Mouse (Mus musculus) forebrain, embryonic 11.5 days (tissue): ENCODE measurements at regions not wholly inside any gene's neighbourhood (a gene's known extent, or its start where the extent isn't known, plus 50 kb on each side); places are given as distances from the start of the nearest gene placed in this dataset.

Experiments
- ATAC-seq: fragments of 200-750 bp; cut with Nextera tagmentation; replicated peaks from 2 replicates; pipeline ENCODE4 v1.8.0; 2017; ENCODE audit warnings: moderate TSS enrichment; ENCODE audit not compliant: low FRiP score
- DNase-seq: peaks from one replicate; pipeline ENCODE4 v3.0.0-alpha.2; 2017; ENCODE audit warnings: low spot score
- H3K27ac ChIP-seq: fragments of 300-500 bp; sonication (generic); 2 replicates; pipeline ENCODE4 v1.5.1; 2014; ENCODE audit warnings: low read depth, low read length
- H3K27me3 ChIP-seq: fragments of 300-500 bp; sonication (generic); 2 replicates; pipeline ENCODE4 v1.6.1; 2014; ENCODE audit warnings: mild to moderate bottlenecking, low read length, mixed read lengths; ENCODE audit not compliant: control insufficient read depth, insufficient read depth
- H3K36me3 ChIP-seq: fragments of 300-500 bp; sonication (generic); 2 replicates; pipeline ENCODE4 v1.6.1; 2014; ENCODE audit warnings: mild to moderate bottlenecking, low read length, moderate library complexity, mixed read lengths; ENCODE audit not compliant: control insufficient read depth, insufficient read depth
- H3K4me1 ChIP-seq: fragments of 300-500 bp; sonication (generic); replicated peaks from 2 replicates; pipeline ENCODE4 v1.6.1; 2014; ENCODE audit warnings: low read length, mixed read lengths; ENCODE audit not compliant: control insufficient read depth, insufficient read depth
- H3K4me2 ChIP-seq: fragments of 300-500 bp; sonication (generic); 2 replicates; pipeline ENCODE4 v1.6.1; 2014; ENCODE audit warnings: low read depth, mild to moderate bottlenecking, low read length, moderate library complexity, mixed read lengths; ENCODE audit not compliant: severe bottlenecking
- H3K4me3 ChIP-seq: fragments of 300-500 bp; sonication (generic); 2 replicates; pipeline ENCODE4 v1.5.1; 2014; ENCODE audit warnings: low read depth, low read length
- H3K9ac ChIP-seq: fragments of 300-500 bp; sonication (generic); 2 replicates; pipeline ENCODE4 v1.6.1; 2014; ENCODE audit warnings: low read length
- H3K9me3 ChIP-seq: fragments of 300-500 bp; sonication (generic); 2 replicates; pipeline ENCODE4 v1.6.1; 2016; ENCODE audit warnings: low read length, mixed read lengths; ENCODE audit not compliant: control insufficient read depth
- WGBS: fragments of 180-500 bp; shearing (Covaris S2); extraction: QIAGEN DNeasy Blood & Tissue Kit; methylation state at CpG from one replicate; pipeline ENCODE4 v1.1.7; 2014; 5-methylcytosine and 5-hydroxymethylcytosine counted together

DNA sequence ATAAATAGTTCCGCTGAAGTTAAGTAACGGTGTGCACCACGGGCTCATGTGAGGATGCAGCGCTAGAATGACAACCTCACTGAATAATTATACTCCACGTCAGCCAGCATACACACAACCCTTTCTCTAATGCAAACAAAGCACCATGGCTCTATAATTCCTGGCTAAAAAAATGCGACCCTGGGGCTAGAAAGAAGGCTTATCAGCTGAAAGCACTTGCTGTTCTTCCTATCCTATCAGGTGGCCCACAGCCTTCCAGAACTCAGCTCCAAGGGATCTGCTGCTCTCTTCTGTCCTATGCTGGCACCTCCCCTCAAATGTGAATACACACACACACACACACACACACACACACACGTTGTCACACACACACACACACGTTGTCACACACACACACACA lies 350.9 kb downstream of the Med10 start:
- no peaks in the 10 kb centered on the region for H3K9me3 ChIP-seq
- no peak overlapping the region for H3K4me2 ChIP-seq
- WGBS: 79% methylated on average over 8 of the region's 8 CpGs
- no peaks in the 10 kb centered on the region for H3K27me3 ChIP-seq
- H3K9ac ChIP-seq: no peak overlapping the region
- H3K36me3 ChIP-seq: no peaks in the 10 kb centered on the region
- no peak for DNase-seq
- H3K4me1 ChIP-seq: no peaks in the 10 kb centered on the region; the same call in 1 of the 2 replicates
- ATAC-seq: no peak
- no peak overlapping the region for H3K27ac ChIP-seq
- H3K4me3 ChIP-seq: no peak overlapping the region

DNA sequence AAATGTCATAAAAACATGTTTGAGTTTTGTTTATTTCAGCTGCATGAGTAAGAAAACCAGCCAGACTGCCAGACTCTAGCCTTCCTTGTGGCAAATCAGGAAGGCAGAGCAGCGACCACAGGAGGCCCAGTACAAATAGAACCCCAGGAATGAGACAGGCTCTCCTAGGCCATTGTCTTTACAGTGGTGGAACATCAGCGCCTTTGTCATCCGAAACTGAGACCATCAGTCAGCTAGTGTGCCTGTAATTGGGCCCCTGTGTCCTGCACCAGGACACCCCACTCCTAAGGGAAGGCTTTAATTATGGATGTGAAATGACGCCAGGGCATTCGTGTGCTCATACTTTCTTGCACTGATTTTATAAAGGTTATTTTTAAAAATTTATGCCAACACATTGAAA lies 353.4 kb downstream of the Med10 start:
- H3K27ac ChIP-seq: no peak overlapping the region
- H3K27me3 ChIP-seq: no peaks in the 10 kb centered on the region
- H3K9ac ChIP-seq: no peak overlapping the region
- WGBS: 44% methylated on average over 5 of the region's 5 CpGs
- no peak overlapping the region for H3K4me3 ChIP-seq
- H3K4me1 ChIP-seq: no peaks in the 10 kb centered on the region
- DNase-seq: no peak
- no peaks in the 10 kb centered on the region for H3K36me3 ChIP-seq
- no peaks in the 10 kb centered on the region for H3K9me3 ChIP-seq
- ATAC-seq: no peak
- no peak overlapping the region for H3K4me2 ChIP-seq

- Histone ChIP-seq H3K27me3 (no peaks in the 10 kb centered on the region), H3K36me3 (no peaks in the 10 kb centered on the region), H3K9ac (no peak overlapping the region), H3K27ac (no peak overlapping the region), H3K4me2 (no peak overlapping the region), H3K4me1 (no peaks in the 10 kb centered on the region), H3K9me3 (no peaks in the 10 kb centered on the region), H3K4me3 (no peak overlapping the region)
- DNase-seq: no peak
- 85% methylated on average over 8 of the region's 8 CpGs for WGBS
- ATAC-seq: no peak
Measured at GRCm38 (mm10) chr13:70156975-70157588, 354.9 kb downstream of the Med10 start.

DNA sequence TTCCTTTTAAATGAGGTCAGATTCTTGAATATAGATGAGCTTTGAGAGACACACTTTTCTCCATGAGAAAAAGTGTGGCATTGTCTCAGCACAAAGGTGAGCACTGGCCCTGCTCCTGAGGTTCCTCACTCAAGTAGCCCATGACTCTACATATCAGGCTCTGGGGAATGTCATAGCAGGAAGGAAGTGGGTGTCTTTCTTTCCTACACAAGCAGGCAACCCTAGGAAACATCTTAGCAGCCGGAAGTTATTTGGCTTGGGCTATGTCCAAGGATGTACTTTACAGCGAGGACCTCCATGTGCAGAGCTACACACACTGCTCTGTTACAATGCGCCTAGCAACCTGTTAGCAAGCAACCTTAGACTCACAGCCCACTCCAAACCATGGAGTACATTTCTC lies 356.9 kb downstream of the Med10 start:
- H3K27me3 ChIP-seq: no peaks in the 10 kb centered on the region
- no peak overlapping the region for H3K9ac ChIP-seq
- H3K36me3 ChIP-seq: no peaks in the 10 kb centered on the region
- H3K4me1 ChIP-seq: no peaks in the 10 kb centered on the region
- no peak overlapping the region for H3K27ac ChIP-seq
- no peak for DNase-seq
- 90% methylated on average over 3 of the region's 3 CpGs for WGBS
- ATAC-seq: no peak
- no peak overlapping the region for H3K4me3 ChIP-seq
- H3K9me3 ChIP-seq: no peaks in the 10 kb centered on the region
- H3K4me2 ChIP-seq: no peak overlapping the region

DNA sequence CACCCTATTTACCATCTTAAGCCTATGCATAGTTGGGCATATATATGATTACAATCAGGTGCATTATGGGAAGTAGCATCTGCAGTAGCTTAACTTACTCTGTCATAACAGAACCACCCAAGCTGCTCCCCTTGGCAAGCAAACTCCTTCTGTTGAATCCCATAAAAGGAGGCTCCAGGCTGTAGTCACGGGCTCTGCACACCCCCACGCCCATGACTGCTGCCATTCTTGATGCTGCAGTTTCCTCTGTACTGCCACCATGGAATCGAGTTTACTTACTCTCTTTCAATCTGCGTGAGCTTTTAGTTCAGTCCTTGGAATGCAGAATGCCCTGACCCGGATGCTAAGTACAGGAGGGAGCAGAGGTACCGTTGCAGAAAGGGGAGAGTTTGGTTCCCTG lies 357.4 kb downstream of the Med10 start:
- H3K9me3 ChIP-seq: no peaks in the 10 kb centered on the region
- H3K4me1 ChIP-seq: no peaks in the 10 kb centered on the region
- ATAC-seq: no peak
- DNase-seq: no peak
- H3K27me3 ChIP-seq: no peaks in the 10 kb centered on the region
- 77% methylated on average over 6 of the region's 6 CpGs for whole genome bisulfite sequencing
- H3K4me2 ChIP-seq: no peak overlapping the region
- H3K36me3 ChIP-seq: no peaks in the 10 kb centered on the region
- H3K27ac ChIP-seq: no peak overlapping the region
- H3K4me3 ChIP-seq: no peak overlapping the region
- no peak overlapping the region for H3K9ac ChIP-seq

DNA sequence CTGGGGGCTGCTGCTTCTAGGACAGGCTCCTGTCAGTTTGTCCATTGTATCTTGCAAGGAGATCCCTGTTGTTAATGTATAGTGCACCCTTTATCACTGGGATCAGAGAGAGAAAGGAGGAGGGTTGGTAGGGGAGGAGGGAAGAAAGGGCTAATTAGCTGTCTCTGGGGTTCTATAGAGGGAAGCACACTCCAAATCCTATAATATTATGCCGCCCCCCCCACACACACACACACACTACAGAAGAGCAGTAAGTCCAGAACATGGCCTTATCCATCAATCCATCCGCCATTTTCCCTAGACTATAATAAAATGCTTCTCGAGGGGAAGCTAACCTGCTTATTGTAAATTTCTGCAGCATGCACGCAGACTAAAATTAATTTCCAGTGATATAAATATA lies 359.9 kb downstream of the Med10 start:
- Histone ChIP-seq H3K4me1 (no peaks in the 10 kb centered on the region), H3K27ac (no peak overlapping the region), H3K4me3 (no peak overlapping the region), H3K9me3 (no peaks in the 10 kb centered on the region), H3K9ac (no peak overlapping the region), H3K27me3 (no peaks in the 10 kb centered on the region), H3K4me2 (no peak overlapping the region), H3K36me3 (no peaks in the 10 kb centered on the region)
- WGBS: 93% methylated on average over 4 of the region's 4 CpGs
- ATAC-seq: no peak
- no peak for DNase-seq

DNA sequence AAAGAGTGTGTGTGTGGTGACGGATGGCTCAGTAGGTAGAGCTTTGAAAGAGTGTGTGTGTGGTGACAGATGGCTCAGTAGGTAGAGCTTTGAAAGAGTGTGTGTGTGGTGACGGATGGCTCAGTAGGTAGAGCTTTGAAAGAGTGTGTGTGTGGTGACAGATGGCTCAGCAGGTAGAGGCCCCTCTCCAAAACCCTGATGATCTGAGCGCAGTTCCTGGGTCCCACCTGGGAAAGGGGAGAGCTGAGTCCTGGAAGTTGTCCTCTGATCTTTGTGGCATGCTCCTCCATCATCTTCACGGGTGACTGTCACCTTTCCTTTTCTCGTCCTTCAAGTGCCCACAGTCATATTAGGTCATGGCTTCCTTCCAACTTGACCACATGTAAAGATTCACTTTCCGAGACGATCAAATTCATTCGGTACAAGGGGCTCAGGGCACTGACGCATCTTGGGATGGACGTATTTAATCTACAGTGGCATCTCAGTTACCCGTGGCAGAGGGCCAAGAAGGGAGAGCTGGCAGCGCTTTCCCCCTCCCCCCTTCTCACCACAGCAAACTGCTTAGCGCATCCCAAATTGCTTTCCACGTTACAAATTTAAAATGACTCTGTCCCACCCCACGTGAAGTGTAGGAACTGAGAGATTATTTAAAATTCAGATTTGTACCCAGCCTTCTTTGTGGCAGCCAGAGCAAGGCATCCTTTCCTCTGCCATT lies 363.5 kb downstream of the Med10 start:
- no peak for ATAC-seq
- no peaks in the 10 kb centered on the region for H3K4me1 ChIP-seq
- no peak overlapping the region for H3K9ac ChIP-seq
- H3K27me3 ChIP-seq: no peaks in the 10 kb centered on the region
- no peaks in the 10 kb centered on the region for H3K36me3 ChIP-seq
- no peaks in the 10 kb centered on the region for H3K9me3 ChIP-seq
- WGBS: 87% methylated on average over 15 of the region's 15 CpGs
- no peak overlapping the region for H3K27ac ChIP-seq
- no peak for DNase-seq
- H3K4me3 ChIP-seq: no peak overlapping the region
- H3K4me2 ChIP-seq: no peak overlapping the region

DNA sequence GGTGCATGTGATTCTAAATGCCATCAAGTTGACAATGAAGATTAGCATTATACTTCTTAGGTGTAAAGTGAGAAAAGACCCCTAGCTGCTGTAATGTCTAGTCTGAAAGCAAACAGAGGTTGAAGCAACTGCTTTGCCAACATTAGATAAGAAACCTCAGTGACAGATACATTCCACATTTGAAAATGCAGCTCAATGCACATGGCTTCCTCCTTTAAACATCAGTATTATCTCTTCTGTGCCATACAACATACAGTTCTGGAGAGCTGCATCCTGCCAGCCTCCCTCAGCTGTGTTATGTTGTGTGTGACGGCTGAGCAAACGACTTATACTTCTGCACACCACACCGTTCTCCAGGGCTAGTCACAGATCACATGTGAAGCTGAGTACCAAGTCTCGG lies 365.6 kb downstream of the Med10 start:
- no peaks in the 10 kb centered on the region for H3K36me3 ChIP-seq
- H3K27me3 ChIP-seq: no peaks in the 10 kb centered on the region
- H3K27ac ChIP-seq: no peak overlapping the region
- no peak overlapping the region for H3K4me3 ChIP-seq
- no peak overlapping the region for H3K9ac ChIP-seq
- 90% methylated on average over 4 of the region's 4 CpGs for WGBS
- ATAC-seq (no peak), DNase-seq (no peak)
- H3K9me3 ChIP-seq: no peaks in the 10 kb centered on the region
- H3K4me1 ChIP-seq: no peaks in the 10 kb centered on the region
- no peak overlapping the region for H3K4me2 ChIP-seq

DNA sequence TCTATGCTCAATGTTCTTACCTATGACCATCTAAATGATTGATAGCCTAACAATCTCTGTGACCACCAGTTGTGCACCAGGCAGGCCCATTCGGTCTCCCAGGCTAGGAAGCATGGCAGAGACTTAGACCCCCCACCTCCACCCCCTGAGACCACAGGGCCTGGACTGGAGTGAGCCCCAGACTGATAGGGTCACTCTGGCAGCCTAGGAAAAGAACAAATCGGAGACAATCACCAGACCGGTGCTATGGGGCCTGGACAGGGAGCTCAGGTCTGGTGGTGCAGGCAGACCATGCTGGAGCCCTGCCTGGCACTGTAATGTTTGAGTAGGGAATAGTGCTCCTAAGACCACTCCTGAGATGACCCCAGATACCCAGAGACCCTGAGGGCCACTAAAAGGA lies 366.7 kb downstream of the Med10 start:
- no peak overlapping the region for H3K27ac ChIP-seq
- WGBS: 79% methylated on average over 3 of the region's 3 CpGs
- H3K36me3 ChIP-seq: no peaks in the 10 kb centered on the region
- H3K4me1 ChIP-seq: no peaks in the 10 kb centered on the region
- no peak overlapping the region for H3K4me3 ChIP-seq
- DNase-seq (no peak), ATAC-seq (no peak)
- H3K4me2 ChIP-seq: no peak overlapping the region
- no peak overlapping the region for H3K9ac ChIP-seq
- H3K27me3 ChIP-seq: no peaks in the 10 kb centered on the region
- no peaks in the 10 kb centered on the region for H3K9me3 ChIP-seq
